Mouse (Mus musculus) olfactory bulb, adult 2 months (tissue): Measurements from ENCODE around the gene Samd11. TPM values are rescaled to one million over a fixed set of nuclear protein-coding genes. Genes with fewer than 3 reads are reported as not detected.

Experiments used
- H3K27ac ChIP-seq: fragments of 200-500 bp; 2 replicates; pipeline ENCODE4 v1.5.1; 2012; ENCODE audit warnings: low read depth, low read length; ENCODE audit not compliant: insufficient read depth
- H3K4me1 ChIP-seq: fragments of 200-500 bp; 2 replicates; pipeline ENCODE4 v1.6.1; 2012; ENCODE audit warnings: low read length; ENCODE audit not compliant: control insufficient read depth, insufficient read depth
- H3K4me3 ChIP-seq: fragments of 200-500 bp; 2 replicates; pipeline ENCODE4 v1.5.1; 2012; ENCODE audit warnings: mild to moderate bottlenecking, low read depth, low read length, moderate library complexity; ENCODE audit not compliant: insufficient read depth
- CTCF ChIP-seq: fragments of 200-500 bp; IDR thresholded peaks from 2 replicates; pipeline ENCODE4 v1.5.1; 2012; ENCODE audit warnings: low read depth, mild to moderate bottlenecking, low read length, moderate library complexity; ENCODE audit not compliant: insufficient read depth
- POLR2A ChIP-seq: fragments of 200-500 bp; IDR thresholded peaks from 2 replicates; pipeline ENCODE4 v1.6.1; 2012; ENCODE audit warnings: mild to moderate bottlenecking, low read depth, low read length, moderate library complexity; ENCODE audit not compliant: insufficient read depth
- WGBS: fragments of 180-500 bp; shearing (Covaris S2); methylation state at CpG from one replicate; pipeline ENCODE4 v1.1.7; 2018; 5-methylcytosine and 5-hydroxymethylcytosine counted together
- polyA plus RNA-seq: library from polyadenylated mRNA; stranded (reverse); fragments of >200 nt; gene quantifications from 2 replicates; pipeline ENCODE4 v1.2.4, GENCODE M21; 2012; ENCODE audit warnings: low replicate concordance; ENCODE audit not compliant: missing spikeins, insufficient read depth, insufficient read length

The Samd11 gene
- polyA plus RNA-seq, 1 experiment = not detected

GRCm38 (mm10) chr4:156235808-156236533 lies 19.5 kb downstream of the Samd11 start, which contains the start of gene Noc2l:
Gene Noc2l (plus strand): TSS chr4:156236010.
- H3K4me1 ChIP-seq = peaks cover 27% of the 10 kb centered on the region
- TF ChIP-seq POLR2A = peak; percentile 73
- no peak for TF ChIP-seq CTCF
- peak within 1 kb of the TSS; percentile 89 for H3K4me3 ChIP-seq
- peak within 1 kb of the TSS; percentile 56 for H3K27ac ChIP-seq
- whole genome bisulfite sequencing = under 1% methylated on average over 90 of the region's 90 CpGs

- peak overlapping the region; percentile 56 for H3K27ac ChIP-seq
- under 1% methylated on average over 15 of the region's 15 CpGs for WGBS
These were observed 20.1 kb downstream of the Samd11 start for GRCm38 (mm10) chr4:156235360-156235770.

GRCm38 (mm10) chr4:156234701-156235213 lies 20.7 kb downstream of the Samd11 start, which contains the start of gene Plekhn1:
Gene Plekhn1 (minus strand): TSS chr4:156234857.
- WGBS = under 1% methylated on average over 47 of the region's 48 CpGs
- H3K27ac ChIP-seq = peak within 1 kb of the TSS; percentile 56
- H3K4me3 ChIP-seq = peak within 1 kb of the TSS; percentile 89
- peak; percentile 37; the same call in 1 of the 2 replicates for TF ChIP-seq POLR2A
- no peak for TF ChIP-seq CTCF
- peaks cover 35% of the 10 kb centered on the region for H3K4me1 ChIP-seq

More at GRCm38 (mm10) chr4:156235360-156235770, 20.1 kb downstream of the Samd11 start:
- Histone ChIP-seq H3K4me1 (peaks cover 28% of the 10 kb centered on the region), H3K4me3 (peak overlapping the region; percentile 89)
- TF ChIP-seq POLR2A = no peak
- no peak for TF ChIP-seq CTCF

GRCm38 (mm10) chr4:156234021-156234501 lies 21.4 kb downstream of the Samd11 start:
- Histone ChIP-seq H3K4me3 (peak overlapping the region; percentile 74), H3K27ac (no peak overlapping the region), H3K4me1 (peaks cover 40% of the 10 kb centered on the region)
- TF ChIP-seq CTCF = no peak
- no peak for TF ChIP-seq POLR2A
- 4% methylated on average over 17 of the region's 17 CpGs for WGBS

GRCm38 (mm10) chr4:156228393-156229024 lies 26.9 kb downstream of the Samd11 start:
- TF ChIP-seq POLR2A = no peak
- TF ChIP-seq CTCF = no peak
- peaks cover 36% of the 10 kb centered on the region for H3K4me1 ChIP-seq
- peak overlapping the region; percentile 12; the same call in 1 of the 2 replicates for H3K27ac ChIP-seq
- H3K4me3 ChIP-seq = no peak overlapping the region
- 17% methylated on average over 12 of the region's 12 CpGs for WGBS

- H3K4me1 ChIP-seq = peaks cover 30% of the 10 kb centered on the region
- H3K27ac ChIP-seq = no peak overlapping the region
- no peak overlapping the region for H3K4me3 ChIP-seq
- TF ChIP-seq CTCF (no peak), POLR2A (no peak)
- 40% methylated on average over 18 of the region's 18 CpGs for WGBS
These were observed 27.6 kb downstream of the Samd11 start for GRCm38 (mm10) chr4:156227752-156228392.

GRCm38 (mm10) chr4:156224276-156224675 lies 31.2 kb downstream of the Samd11 start:
- Histone ChIP-seq H3K4me1 (peaks cover 19% of the 10 kb centered on the region), H3K27ac (no peak overlapping the region), H3K4me3 (no peak overlapping the region)
- TF ChIP-seq CTCF (no peak), POLR2A (no peak)
- 93% methylated on average over 2 of the region's 2 CpGs for WGBS

- WGBS = 89% methylated on average over 11 of the region's 11 CpGs
- Histone ChIP-seq H3K27ac (no peak overlapping the region), H3K4me3 (no peak overlapping the region), H3K4me1 (no peaks in the 10 kb centered on the region)
- no peak for TF ChIP-seq CTCF
- TF ChIP-seq POLR2A = no peak
These were observed 35.5 kb downstream of the Samd11 start for GRCm38 (mm10) chr4:156219936-156220335.
